Mouse (Mus musculus): ENCODE measurements at regions not wholly inside any gene's neighbourhood (a gene's known extent, or its start where the extent isn't known, plus 50 kb on each side); places are given as distances from the start of the nearest gene placed in this dataset.

- no peaks in the 10 kb centered on the region for H3K27me3 ChIP-seq (ENCODE audit: control insufficient read depth, insufficient read depth, low read length)
- 15% methylated on average over 4 of the region's 4 CpGs for WGBS
- H3K36me3 ChIP-seq (ENCODE audit: control insufficient read depth, insufficient read depth, low read length) = no peaks in the 10 kb centered on the region
- ATAC-seq (replicated peaks; ENCODE audit: low FRiP score) (peak; percentile 71), DNase-seq (ENCODE audit: low spot score) (no peak)
- H3K9me3 ChIP-seq (ENCODE audit: control insufficient read depth, low read length) = no peaks in the 10 kb centered on the region
- no peak overlapping the region for H3K4me3 ChIP-seq (ENCODE audit: low read depth, low read length)
- no peaks in the 10 kb centered on the region; the same call in 1 of the 2 replicates for H3K4me1 ChIP-seq (replicated peaks; ENCODE audit: control insufficient read depth, insufficient read depth, low read length)
- H3K27ac ChIP-seq (ENCODE audit: low read depth, low read length) = no peak overlapping the region
- H3K4me2 ChIP-seq (ENCODE audit: low read depth, low read length, severe bottlenecking) = no peak overlapping the region
- H3K9ac ChIP-seq (ENCODE audit: low read length) = no peak overlapping the region
Measured at GRCm38 (mm10) chr19:15108441-15109026, 510.7 kb upstream of the Tle4 start.

- no peak overlapping the region for H3K4me2 ChIP-seq (ENCODE audit: low read depth, low read length, severe bottlenecking)
- no peaks in the 10 kb centered on the region for H3K27me3 ChIP-seq (ENCODE audit: control insufficient read depth, insufficient read depth, low read length)
- no peaks in the 10 kb centered on the region for H3K9me3 ChIP-seq (ENCODE audit: control insufficient read depth, low read length)
- WGBS = 78% methylated on average over 1 of the region's 1 CpGs
- H3K4me3 ChIP-seq (ENCODE audit: low read depth, low read length) = no peak overlapping the region
- no peak for DNase-seq (ENCODE audit: low spot score)
- H3K4me1 ChIP-seq (replicated peaks; ENCODE audit: control insufficient read depth, insufficient read depth, low read length) = no peaks in the 10 kb centered on the region
- ATAC-seq (replicated peaks; ENCODE audit: low FRiP score) = no peak
- no peak overlapping the region for H3K27ac ChIP-seq (ENCODE audit: low read depth, low read length)
- no peaks in the 10 kb centered on the region for H3K36me3 ChIP-seq (ENCODE audit: control insufficient read depth, insufficient read depth, low read length)
- no peak overlapping the region for H3K9ac ChIP-seq (ENCODE audit: low read length)
Measured at GRCm38 (mm10) chr19:15095054-15095453, 497.2 kb upstream of the Tle4 start.

- WGBS = 72% methylated on average over 3 of the region's 3 CpGs
- Histone ChIP-seq H3K9ac (ENCODE audit: low read length) (no peak overlapping the region), H3K4me1 (replicated peaks; ENCODE audit: control insufficient read depth, insufficient read depth, low read length) (no peaks in the 10 kb centered on the region), H3K4me2 (ENCODE audit: low read depth, low read length, severe bottlenecking) (no peak overlapping the region), H3K9me3 (ENCODE audit: control insufficient read depth, low read length) (no peaks in the 10 kb centered on the region), H3K36me3 (ENCODE audit: control insufficient read depth, insufficient read depth, low read length) (no peaks in the 10 kb centered on the region), H3K27me3 (ENCODE audit: control insufficient read depth, insufficient read depth, low read length) (no peaks in the 10 kb centered on the region), H3K4me3 (ENCODE audit: low read depth, low read length) (no peak overlapping the region), H3K27ac (ENCODE audit: low read depth, low read length) (no peak overlapping the region)
- ATAC-seq (replicated peaks; ENCODE audit: low FRiP score) = no peak
- no peak for DNase-seq (ENCODE audit: low spot score)
Measured at GRCm38 (mm10) chr19:15093534-15093933, 495.7 kb upstream of the Tle4 start.

- 86% methylated on average over 4 of the region's 4 CpGs for WGBS
- no peak overlapping the region for H3K4me3 ChIP-seq (ENCODE audit: low read depth, low read length)
- no peak overlapping the region for H3K4me2 ChIP-seq (ENCODE audit: low read depth, low read length, severe bottlenecking)
- no peak overlapping the region for H3K27ac ChIP-seq (ENCODE audit: low read depth, low read length)
- no peak overlapping the region for H3K9ac ChIP-seq (ENCODE audit: low read length)
- H3K9me3 ChIP-seq (ENCODE audit: control insufficient read depth, low read length) = no peaks in the 10 kb centered on the region
- ATAC-seq (replicated peaks; ENCODE audit: low FRiP score) = no peak
- no peak for DNase-seq (ENCODE audit: low spot score)
- no peaks in the 10 kb centered on the region for H3K27me3 ChIP-seq (ENCODE audit: control insufficient read depth, insufficient read depth, low read length)
- H3K4me1 ChIP-seq (replicated peaks; ENCODE audit: control insufficient read depth, insufficient read depth, low read length) = no peaks in the 10 kb centered on the region
- no peaks in the 10 kb centered on the region for H3K36me3 ChIP-seq (ENCODE audit: control insufficient read depth, insufficient read depth, low read length)
Measured at GRCm38 (mm10) chr19:15080638-15081037, 482.8 kb upstream of the Tle4 start.

GRCm38 (mm10) chr19:15057801-15058200, 459.9 kb upstream of the Tle4 start:
- no peak overlapping the region for H3K27ac ChIP-seq (ENCODE audit: low read depth, low read length)
- no peak overlapping the region for H3K4me2 ChIP-seq (ENCODE audit: low read depth, low read length, severe bottlenecking)
- H3K9ac ChIP-seq (ENCODE audit: low read length) = no peak overlapping the region
- H3K36me3 ChIP-seq (ENCODE audit: control insufficient read depth, insufficient read depth, low read length) = no peaks in the 10 kb centered on the region
- no peak overlapping the region for H3K4me3 ChIP-seq (ENCODE audit: low read depth, low read length)
- WGBS = 87% methylated on average over 3 of the region's 3 CpGs
- peaks cover 3% of the 10 kb centered on the region; the same call in 1 of the 2 replicates for H3K9me3 ChIP-seq (ENCODE audit: control insufficient read depth, low read length)
- H3K27me3 ChIP-seq (ENCODE audit: control insufficient read depth, insufficient read depth, low read length) = peaks cover 3% of the 10 kb centered on the region
- ATAC-seq (replicated peaks; ENCODE audit: low FRiP score) (no peak), DNase-seq (ENCODE audit: low spot score) (no peak)
- H3K4me1 ChIP-seq (replicated peaks; ENCODE audit: control insufficient read depth, insufficient read depth, low read length) = peaks cover 8% of the 10 kb centered on the region

GRCm38 (mm10) chr19:15053582-15054141, 455.8 kb upstream of the Tle4 start:
- H3K9me3 ChIP-seq (ENCODE audit: control insufficient read depth, low read length) = no peaks in the 10 kb centered on the region
- H3K27me3 ChIP-seq (ENCODE audit: control insufficient read depth, insufficient read depth, low read length) = peaks cover 3% of the 10 kb centered on the region
- H3K36me3 ChIP-seq (ENCODE audit: control insufficient read depth, insufficient read depth, low read length) = no peaks in the 10 kb centered on the region
- H3K4me1 ChIP-seq (replicated peaks; ENCODE audit: control insufficient read depth, insufficient read depth, low read length) = peaks cover 10% of the 10 kb centered on the region
- WGBS = 50% methylated on average over 3 of the region's 3 CpGs
- H3K27ac ChIP-seq (ENCODE audit: low read depth, low read length) = no peak overlapping the region
- no peak overlapping the region; the same call in 1 of the 2 replicates for H3K9ac ChIP-seq (ENCODE audit: low read length)
- no peak overlapping the region for H3K4me2 ChIP-seq (ENCODE audit: low read depth, low read length, severe bottlenecking)
- ATAC-seq (replicated peaks; ENCODE audit: low FRiP score) (no peak; the same call in 1 of the 2 replicates), DNase-seq (ENCODE audit: low spot score) (no peak)
- H3K4me3 ChIP-seq (ENCODE audit: low read depth, low read length) = no peak overlapping the region

- H3K4me2 ChIP-seq (ENCODE audit: low read depth, low read length, severe bottlenecking) = no peak overlapping the region
- H3K9ac ChIP-seq (ENCODE audit: low read length) = no peak overlapping the region
- DNase-seq (ENCODE audit: low spot score) (no peak), ATAC-seq (replicated peaks; ENCODE audit: low FRiP score) (no peak)
- no peak overlapping the region for H3K4me3 ChIP-seq (ENCODE audit: low read depth, low read length)
- H3K27me3 ChIP-seq (ENCODE audit: control insufficient read depth, insufficient read depth, low read length) = peaks cover 3% of the 10 kb centered on the region
- WGBS = 66% methylated on average over 10 of the region's 10 CpGs
- no peaks in the 10 kb centered on the region for H3K9me3 ChIP-seq (ENCODE audit: control insufficient read depth, low read length)
- peaks cover 10% of the 10 kb centered on the region for H3K4me1 ChIP-seq (replicated peaks; ENCODE audit: control insufficient read depth, insufficient read depth, low read length)
- H3K36me3 ChIP-seq (ENCODE audit: control insufficient read depth, insufficient read depth, low read length) = no peaks in the 10 kb centered on the region
- peak overlapping the region; percentile 37 for H3K27ac ChIP-seq (ENCODE audit: low read depth, low read length)
Measured at GRCm38 (mm10) chr19:15052642-15053239, 454.9 kb upstream of the Tle4 start.

- no peaks in the 10 kb centered on the region for H3K27me3 ChIP-seq (ENCODE audit: control insufficient read depth, insufficient read depth, low read length)
- no peaks in the 10 kb centered on the region for H3K36me3 ChIP-seq (ENCODE audit: control insufficient read depth, insufficient read depth, low read length)
- H3K9me3 ChIP-seq (ENCODE audit: control insufficient read depth, low read length) = no peaks in the 10 kb centered on the region
- H3K9ac ChIP-seq (ENCODE audit: low read length) = no peak overlapping the region
- H3K27ac ChIP-seq (ENCODE audit: low read depth, low read length) = no peak overlapping the region
- H3K4me1 ChIP-seq (replicated peaks; ENCODE audit: control insufficient read depth, insufficient read depth, low read length) = peaks cover 3% of the 10 kb centered on the region
- 94% methylated on average over 2 of the region's 2 CpGs for WGBS
- H3K4me2 ChIP-seq (ENCODE audit: low read depth, low read length, severe bottlenecking) = no peak overlapping the region
- DNase-seq (ENCODE audit: low spot score) (no peak), ATAC-seq (replicated peaks; ENCODE audit: low FRiP score) (no peak)
- H3K4me3 ChIP-seq (ENCODE audit: low read depth, low read length) = no peak overlapping the region
Measured at GRCm38 (mm10) chr19:15047896-15048295, 450.0 kb upstream of the Tle4 start.

Data from forebrain, embryonic 11.5 days (tissue).